Mouse (Mus musculus): Measurements from ENCODE around the gene Kazn.

DNA sequence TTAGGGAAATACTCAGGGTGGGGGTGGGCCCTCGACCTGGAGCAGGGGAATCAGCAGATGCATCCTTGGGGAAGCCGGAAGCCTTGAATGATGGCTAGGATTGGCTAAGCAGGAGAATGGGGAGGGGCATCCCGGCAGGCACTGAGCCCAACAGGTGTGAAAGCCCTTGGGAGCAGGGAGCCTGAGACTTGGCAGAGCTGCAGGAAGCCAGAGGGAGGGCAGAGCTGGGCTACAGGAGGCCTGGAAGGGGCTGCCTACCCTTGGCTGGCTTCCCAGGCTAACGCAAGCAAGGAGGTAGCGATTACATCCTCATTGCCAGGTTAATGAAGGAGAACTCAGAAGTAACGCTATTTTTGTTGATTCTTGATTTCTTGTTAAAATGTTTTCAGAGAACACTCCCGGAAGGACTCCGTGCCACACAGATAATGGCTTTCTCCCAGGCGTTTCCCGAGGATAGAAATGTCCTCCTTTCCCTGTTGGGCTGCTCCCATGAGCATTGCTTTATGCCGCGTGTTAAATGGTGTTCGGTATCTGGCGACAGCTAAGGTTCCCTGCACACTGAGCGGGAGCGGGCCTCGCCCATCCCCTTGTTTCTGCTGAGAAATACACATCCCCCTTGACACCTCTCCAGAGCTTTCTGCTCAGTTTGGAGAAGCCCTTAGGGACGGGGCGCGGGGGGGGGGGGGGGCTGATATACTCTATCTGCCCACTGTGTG lies 38.4 kb upstream of the Kazn start:
- TF ChIP-seq CTCF (conservative IDR thresholded peaks at IDR 0.05 in 1 of 2, IDR thresholded peaks at IDR 0.05 in 1 of 2; ENCODE audit: low read depth in 2 of 2, low read length in 2 of 2) (no peak), USF2 (conservative IDR thresholded peaks at IDR 0.05; ENCODE audit: low read depth, low read length) (no peak), MAX (IDR thresholded peaks at IDR 0.05; ENCODE audit: low read length) (no peak), NRF1 (IDR thresholded peaks at IDR 0.05; ENCODE audit: low read depth, low read length) (no peak), ETS1 (conservative IDR thresholded peaks at IDR 0.05; ENCODE audit: low read depth, low read length) (no peak), MYC (IDR thresholded peaks at IDR 0.05; ENCODE audit: low read depth, low read length) (no peak), POLR2A (IDR thresholded peaks at IDR 0.05; ENCODE audit: low read depth, low read length) (no peak), TCF12 (IDR thresholded peaks at IDR 0.05; ENCODE audit: low read depth, low read length) (no peak)

Data from CH12.LX (cell line).